ENCODE assay signal across 14 mouse cellular contexts in genomic region chr5:139581308-139581868, GRCm38 (mm10). TPM values are rescaled to one million over a fixed set of nuclear protein-coding genes. Genes with fewer than 3 reads are reported as not detected.
DNase-seq lines count a peak whose midpoint lies in the region; ATAC-seq and TF ChIP-seq lines count a peak whose summit lies in the region.
"Had no signal": no experiment of that assay in that cellular context is flagged by ENCODE, and none has a peak within 500 bp of the region (broad histone marks: within the 10 kb centered on the region; RNA-seq: fewer than 3 reads in every experiment).

No protein-coding gene starts in this region.

- no peak for TF ChIP-seq CTCF in lung, postnatal 0 days (IDR thresholded peaks at IDR 0.05)

- H3K9me3 ChIP-seq in kidney, embryonic 14.5 days (ENCODE audit: control insufficient read depth, low read length): peaks cover 9% of the 10 kb centered on the region; the same call in 1 of the 2 replicates
- no peaks in the 10 kb centered on the region for H3K9me3 ChIP-seq in embryonic facial prominence, embryonic 12.5 days
- H3K9me3 ChIP-seq in hindbrain, embryonic 13.5 days: peaks cover 5% of the 10 kb centered on the region; the same call in 1 of the 2 replicates
- H3K9me3 ChIP-seq in lung, postnatal 0 days (ENCODE audit: low read length): no peaks in the 10 kb centered on the region

- intact Hi-C loops in heart, postnatal 14 days (cut with DNase I): no loop called here

- H3K4me1 ChIP-seq in kidney, embryonic 14.5 days (ENCODE audit: control insufficient read depth, insufficient read depth, low read length): peaks cover 26% of the 10 kb centered on the region
- H3K4me1 ChIP-seq in embryonic facial prominence, embryonic 12.5 days: peaks cover 23% of the 10 kb centered on the region
- peaks cover 42% of the 10 kb centered on the region for H3K4me1 ChIP-seq in hindbrain, embryonic 13.5 days (replicated peaks)
- H3K4me1 ChIP-seq in lung, postnatal 0 days (ENCODE audit: insufficient read depth, low read depth, low read length): no peaks in the 10 kb centered on the region

- no peak overlapping the region for H3K27ac ChIP-seq in kidney, embryonic 14.5 days (ENCODE audit: low read depth, low read length)
- no peak overlapping the region for H3K27ac ChIP-seq in embryonic facial prominence, embryonic 12.5 days
- H3K27ac ChIP-seq in hindbrain, embryonic 13.5 days: peak overlapping the region; percentile 48
- no peak overlapping the region for H3K27ac ChIP-seq in lung, postnatal 0 days (ENCODE audit: low read length)

- H3ac ChIP-seq in myocyte (ENCODE audit: control insufficient read depth, insufficient read length): no peak overlapping the region

- no peak for TF ChIP-seq POLR2A in myocyte (IDR thresholded peaks at IDR 0.05; ENCODE audit: insufficient read length, low read depth)

- no peak overlapping the region for H3K4me3 ChIP-seq in kidney, embryonic 14.5 days (ENCODE audit: low read length)
- no peak overlapping the region for H3K4me3 ChIP-seq in embryonic facial prominence, embryonic 12.5 days
- H3K4me3 ChIP-seq in hindbrain, embryonic 13.5 days: no peak overlapping the region
- no peak overlapping the region for H3K4me3 ChIP-seq in myocyte
- H3K4me3 ChIP-seq in lung, postnatal 0 days (ENCODE audit: low read depth, low read length): no peak overlapping the region

- H3K9ac ChIP-seq in kidney, embryonic 14.5 days (ENCODE audit: low read depth, low read length): no peak overlapping the region
- H3K9ac ChIP-seq in embryonic facial prominence, embryonic 12.5 days: no peak overlapping the region
- H3K9ac ChIP-seq in hindbrain, embryonic 13.5 days: peak overlapping the region; percentile 5; the same call in 1 of the 2 replicates
- H3K9ac ChIP-seq in lung, postnatal 0 days (replicated peaks; ENCODE audit: low read depth): no peak overlapping the region

- no peak overlapping the region for H3K4me2 ChIP-seq in kidney, embryonic 14.5 days (replicated peaks; ENCODE audit: low read depth, low read length)
- no peak overlapping the region for H3K4me2 ChIP-seq in embryonic facial prominence, embryonic 12.5 days (replicated peaks)
- peak overlapping the region; percentile 36 for H3K4me2 ChIP-seq in hindbrain, embryonic 13.5 days
- H3K4me2 ChIP-seq in myocyte (ENCODE audit: low read depth): no peak overlapping the region
- no peak overlapping the region for H3K4me2 ChIP-seq in lung, postnatal 0 days (replicated peaks; ENCODE audit: low read depth, low read length)

- no peaks in the 10 kb centered on the region for H3K36me3 ChIP-seq in kidney, embryonic 14.5 days (ENCODE audit: control insufficient read depth, insufficient read depth, low read length)
- no peaks in the 10 kb centered on the region for H3K36me3 ChIP-seq in embryonic facial prominence, embryonic 12.5 days
- H3K36me3 ChIP-seq in hindbrain, embryonic 13.5 days: 0 out of 2 replicates have a peak, but pooled peaks cover 3% of the 10 kb centered on the region
- H3K36me3 ChIP-seq in myocyte (ENCODE audit: control insufficient read depth, insufficient read depth): no peaks in the 10 kb centered on the region
- no peaks in the 10 kb centered on the region for H3K36me3 ChIP-seq in lung, postnatal 0 days (ENCODE audit: insufficient read depth, low read length)

- H3K79me2 ChIP-seq in myocyte (ENCODE audit: control insufficient read depth, insufficient read depth): no peaks in the 10 kb centered on the region

- DNase-seq in kidney, adult 9 months: no peak
- DNase-seq in spleen, adult 18-20 months: no peak
- DNase-seq in lung, postnatal 0 days (ENCODE audit: low spot score): no peak
- no peak for DNase-seq in heart, postnatal 14 days
- DNase-seq: adrenal gland, postnatal 10 days; cerebellum, adult 18-20 months; gastrocnemius, postnatal 36 days; layer of hippocampus, adult 9-11 months; lung, postnatal 14 days had no signal

- H3K27me3 ChIP-seq in kidney, embryonic 14.5 days (ENCODE audit: control insufficient read depth, insufficient read depth, low read length): peaks cover 60% of the 10 kb centered on the region
- H3K27me3 ChIP-seq in embryonic facial prominence, embryonic 12.5 days: peaks cover 81% of the 10 kb centered on the region
- peaks cover 67% of the 10 kb centered on the region for H3K27me3 ChIP-seq in hindbrain, embryonic 13.5 days
- peaks cover 61% of the 10 kb centered on the region for H3K27me3 ChIP-seq in myocyte (ENCODE audit: control insufficient read depth, insufficient read depth, insufficient read length)
- H3K27me3 ChIP-seq in lung, postnatal 0 days (replicated peaks; ENCODE audit: insufficient read depth, low read length): peaks cover 52% of the 10 kb centered on the region

- 3% methylated on average over 10 of the region's 10 CpGs for WGBS in kidney, embryonic 14.5 days
- 5% methylated on average over 10 of the region's 10 CpGs for WGBS in embryonic facial prominence, embryonic 12.5 days
- 2% methylated on average over 10 of the region's 10 CpGs for WGBS in hindbrain, embryonic 13.5 days
- under 1% methylated on average over 10 of the region's 10 CpGs for WGBS in lung, postnatal 0 days

- TF ChIP-seq EP300 in lung, postnatal 0 days (IDR thresholded peaks at IDR 0.05): no peak

- ATAC-seq in kidney, embryonic 14.5 days (ENCODE audit: low FRiP score, low TSS enrichment): peak; percentile 61; the same call in 1 of the 2 replicates
- ATAC-seq in embryonic facial prominence, embryonic 12.5 days (ENCODE audit: insufficient number of reproducible peaks, insufficient read depth, low FRiP score, low TSS enrichment): peak; percentile 59; the same call in 1 of the 2 replicates
- ATAC-seq in hindbrain, embryonic 13.5 days (ENCODE audit: low FRiP score): peak; percentile 47
- ATAC-seq in lung, postnatal 0 days: no peak

TF ChIP-seq in myocyte, 11 proteins besides CTCF, POLR2A, EP300 and RAD21:
- TF ChIP-seq MYOD1 (IDR thresholded peaks at IDR 0.05; ENCODE audit: control insufficient read depth in 1 of 3, insufficient read length in 2 of 3, low read depth in 2 of 3): peak in 1 of 3 experiments; percentile 58
- peak in 2 of 3 experiments; percentile 36 to 49 for TF ChIP-seq MYOG (IDR thresholded peaks at IDR 0.05; ENCODE audit: control insufficient read depth in 1 of 3, insufficient read depth in 1 of 3, insufficient read length in 2 of 3, low read depth in 2 of 3)
- no peak for TF ChIP-seq MAX (IDR thresholded peaks at IDR 0.05; ENCODE audit: low read depth)

RNA-seq across cellular contexts. Expression of gene Uncx, which starts 38.1 kb away (rescaled TPM):
- 130 and 131 TPM in 2 replicates for polyA plus RNA-seq in kidney, embryonic 14.5 days (2014; fragmentation: Nextera tagmentation; extraction: Ambion mirVana)
- 5.0 and 6.4 TPM in 2 replicates for polyA plus RNA-seq in embryonic facial prominence, embryonic 12.5 days (2016; fragmentation: Nextera tagmentation; extraction: Ambion mirVana)
- 48.8 and 60.7 TPM in 2 replicates for polyA plus RNA-seq in hindbrain, embryonic 13.5 days (2015; fragmentation: Nextera tagmentation; extraction: Ambion mirVana)
- polyA plus RNA-seq in myocyte (2012; fragmentation: generic; extraction: Trizol): not detected
- not detected in 2 replicates for polyA plus RNA-seq in lung, postnatal 0 days (2015; fragmentation: Nextera tagmentation; extraction: Ambion mirVana)
- total RNA-seq in heart, postnatal 14 days (2021): not detected
- total RNA-seq: adrenal gland, postnatal 10 days; gastrocnemius, postnatal 36 days; hematopoietic stem cell, adult 5-6 weeks had no signal
